Mouse (Mus musculus): ENCODE results near the gene Rnasel. TPM values are rescaled to one million over a fixed set of nuclear protein-coding genes. Genes with fewer than 3 reads are reported as not detected.

The Rnasel gene
- polyA plus RNA-seq (2014; fragmentation: Nextera tagmentation; extraction: Ambion mirVana) = 9.2 and 11.1 TPM in 2 replicates

DNA sequence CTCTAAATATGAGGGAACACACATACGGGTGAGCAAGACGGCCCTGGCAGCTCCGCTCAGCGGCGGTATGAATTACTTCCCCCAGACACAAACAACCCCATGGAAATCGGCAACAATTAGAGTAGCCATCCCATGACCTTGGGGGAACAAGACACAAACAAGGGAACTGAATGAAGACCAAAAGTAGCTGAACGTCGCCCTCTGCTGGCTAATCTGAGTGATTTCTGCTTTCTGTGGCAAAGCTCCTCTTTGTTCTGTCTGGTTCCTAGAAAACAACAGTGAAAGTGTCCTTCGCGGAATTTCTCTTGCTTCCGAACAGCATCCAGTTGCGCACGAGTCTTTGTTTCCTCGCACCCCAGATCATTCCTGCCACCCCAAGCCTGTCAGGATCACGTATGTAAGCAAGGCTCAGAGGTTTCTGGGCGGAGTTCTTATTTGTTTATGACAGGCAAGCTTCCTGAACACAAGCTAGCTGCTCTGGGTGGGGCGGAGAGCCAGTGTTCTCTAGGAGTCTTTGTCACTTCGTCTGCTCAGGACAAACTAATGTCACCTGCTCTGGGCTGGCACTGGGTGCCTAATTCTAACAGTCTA is at the start of gene Rnasel:
Rnasel (plus strand) TSS at position 216 of the 591 bp plus-strand sequence.
- Histone ChIP-seq H3K4me1 (ENCODE audit: control insufficient read depth, insufficient read depth, low read length) (peaks cover 5% of the 10 kb centered on the region; the same call in 1 of the 2 replicates), H3K9me3 (ENCODE audit: control insufficient read depth, low read depth, low read length) (no peaks in the 10 kb centered on the region), H3K27ac (ENCODE audit: low read length) (peak within 1 kb of the TSS; percentile 3; the same call in 1 of the 2 replicates), H3K4me3 (ENCODE audit: low read depth, low read length) (peak within 1 kb of the TSS; percentile 26), H3K9ac (replicated peaks; ENCODE audit: low read depth, low read length) (peak within 1 kb of the TSS; percentile 28), H3K4me2 (replicated peaks; ENCODE audit: low read depth, low read length) (peak within 1 kb of the TSS; percentile 49), H3K36me3 (ENCODE audit: control insufficient read depth, insufficient read depth, low read length) (no peaks in the 10 kb centered on the region), H3K27me3 (ENCODE audit: control insufficient read depth, insufficient read depth, low read length) (no peaks in the 10 kb centered on the region)
- ATAC-seq (ENCODE audit: insufficient number of reproducible peaks, insufficient read depth, low FRiP score, low read depth) = peak; percentile 61
- 2% methylated on average over 18 of the region's 18 CpGs for WGBS

DNA sequence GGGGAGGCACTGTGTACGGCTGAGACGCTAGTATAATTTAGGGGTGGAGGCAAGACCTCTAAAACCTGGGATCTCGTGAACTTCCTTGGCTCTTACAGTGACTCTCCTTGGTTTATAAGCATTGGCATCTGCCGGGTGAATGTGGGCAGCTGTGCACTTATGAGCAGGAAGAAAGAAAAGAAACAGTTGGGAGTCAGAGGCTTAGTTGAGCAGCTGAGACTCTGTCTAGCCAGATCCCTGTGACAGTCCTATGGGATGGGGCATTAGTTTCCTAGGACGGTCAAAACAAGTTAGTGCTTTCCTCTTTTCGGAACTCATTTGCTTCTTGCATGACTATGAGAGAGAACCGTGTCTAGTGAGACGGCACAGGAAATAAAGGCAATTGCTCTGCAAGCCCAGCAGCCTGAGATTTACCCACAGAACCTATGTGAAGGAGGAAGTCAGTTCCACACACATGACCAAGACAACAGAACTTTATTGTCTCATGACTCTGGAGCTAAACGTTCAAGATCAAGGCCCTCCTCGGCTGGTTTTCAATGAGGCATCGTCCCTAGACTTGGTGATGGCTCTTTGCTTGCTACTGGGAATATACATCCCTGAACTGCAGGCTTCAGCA is 48.7 kb upstream of the Rnasel start:
- H3K9ac ChIP-seq (replicated peaks; ENCODE audit: low read depth, low read length) = no peak overlapping the region
- H3K9me3 ChIP-seq (ENCODE audit: control insufficient read depth, low read depth, low read length) = no peaks in the 10 kb centered on the region
- H3K4me3 ChIP-seq (ENCODE audit: low read depth, low read length) = no peak overlapping the region
- H3K4me2 ChIP-seq (replicated peaks; ENCODE audit: low read depth, low read length) = no peak overlapping the region
- no peak for ATAC-seq (ENCODE audit: insufficient number of reproducible peaks, insufficient read depth, low FRiP score, low read depth)
- H3K4me1 ChIP-seq (ENCODE audit: control insufficient read depth, insufficient read depth, low read length) = peaks cover 8% of the 10 kb centered on the region; the same call in 1 of the 2 replicates
- no peak overlapping the region for H3K27ac ChIP-seq (ENCODE audit: low read length)
- 78% methylated on average over 11 of the region's 11 CpGs for WGBS
- H3K27me3 ChIP-seq (ENCODE audit: control insufficient read depth, insufficient read depth, low read length) = no peaks in the 10 kb centered on the region
- no peaks in the 10 kb centered on the region for H3K36me3 ChIP-seq (ENCODE audit: control insufficient read depth, insufficient read depth, low read length)

DNA sequence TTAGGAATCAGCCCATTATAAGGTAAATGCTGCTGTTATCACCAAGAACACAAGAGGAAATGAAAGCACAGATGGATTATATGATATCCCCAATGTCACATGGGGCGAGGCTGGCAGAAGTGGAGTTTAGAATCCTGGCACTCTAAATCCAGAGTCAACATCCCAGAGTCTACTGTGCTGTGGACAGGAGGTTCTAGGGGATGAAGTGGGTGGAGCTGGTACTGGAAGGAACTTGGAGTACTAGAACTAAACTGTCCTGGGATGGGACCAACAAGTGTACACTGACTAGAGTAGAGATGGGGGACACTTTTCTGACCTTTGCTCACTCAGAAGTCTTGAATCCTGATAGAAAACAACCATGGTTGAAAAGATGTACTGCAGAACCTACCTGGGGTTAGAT is 47.8 kb upstream of the Rnasel start:
- WGBS = 86% methylated on average over 1 of the region's 1 CpGs
- ATAC-seq (ENCODE audit: insufficient number of reproducible peaks, insufficient read depth, low FRiP score, low read depth) = no peak
- H3K4me1 ChIP-seq (ENCODE audit: control insufficient read depth, insufficient read depth, low read length) = peaks cover 8% of the 10 kb centered on the region; the same call in 1 of the 2 replicates
- H3K9ac ChIP-seq (replicated peaks; ENCODE audit: low read depth, low read length) = no peak overlapping the region
- no peak overlapping the region for H3K4me2 ChIP-seq (replicated peaks; ENCODE audit: low read depth, low read length)
- H3K4me3 ChIP-seq (ENCODE audit: low read depth, low read length) = no peak overlapping the region
- H3K27ac ChIP-seq (ENCODE audit: low read length) = no peak overlapping the region
- H3K9me3 ChIP-seq (ENCODE audit: control insufficient read depth, low read depth, low read length) = no peaks in the 10 kb centered on the region
- H3K36me3 ChIP-seq (ENCODE audit: control insufficient read depth, insufficient read depth, low read length) = no peaks in the 10 kb centered on the region
- no peaks in the 10 kb centered on the region for H3K27me3 ChIP-seq (ENCODE audit: control insufficient read depth, insufficient read depth, low read length)

DNA sequence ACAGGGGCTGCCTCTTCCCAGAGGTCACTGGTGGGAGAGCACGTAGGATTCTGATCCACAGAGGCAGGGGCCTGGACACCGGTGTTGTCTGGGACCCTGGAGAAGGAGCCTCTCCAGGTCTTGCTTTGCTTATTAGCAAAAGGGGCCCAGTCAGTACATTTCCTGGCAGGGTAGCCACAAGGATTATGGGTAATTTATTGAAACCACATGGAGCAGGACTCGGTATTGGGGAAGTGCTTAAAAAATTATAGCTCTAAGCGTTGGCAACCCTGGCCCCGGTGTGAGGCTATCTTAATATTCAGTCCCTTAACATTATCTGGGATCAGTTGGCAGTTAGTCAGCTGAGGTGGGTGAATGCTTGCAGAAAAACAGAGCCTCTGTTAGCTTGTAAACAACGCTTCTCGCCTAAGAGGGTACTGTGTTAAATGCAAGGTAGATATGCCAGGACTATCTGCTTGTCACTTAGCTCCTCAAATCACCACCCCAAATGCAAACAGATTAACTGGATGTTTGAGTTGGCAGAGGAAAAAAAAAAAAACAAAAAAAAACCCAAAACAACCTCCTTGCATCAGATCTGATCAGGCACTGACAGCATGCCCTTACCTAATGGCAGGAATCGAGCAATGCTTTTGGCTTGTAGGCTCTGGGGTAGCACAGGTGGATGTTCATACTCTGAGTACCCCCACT is 46.9 kb upstream of the Rnasel start:
- no peak overlapping the region for H3K4me2 ChIP-seq (replicated peaks; ENCODE audit: low read depth, low read length)
- H3K36me3 ChIP-seq (ENCODE audit: control insufficient read depth, insufficient read depth, low read length) = no peaks in the 10 kb centered on the region
- H3K27me3 ChIP-seq (ENCODE audit: control insufficient read depth, insufficient read depth, low read length) = no peaks in the 10 kb centered on the region
- H3K27ac ChIP-seq (ENCODE audit: low read length) = no peak overlapping the region
- no peak overlapping the region for H3K4me3 ChIP-seq (ENCODE audit: low read depth, low read length)
- no peak for ATAC-seq (ENCODE audit: insufficient number of reproducible peaks, insufficient read depth, low FRiP score, low read depth)
- WGBS = 81% methylated on average over 8 of the region's 8 CpGs
- H3K4me1 ChIP-seq (ENCODE audit: control insufficient read depth, insufficient read depth, low read length) = peaks cover 8% of the 10 kb centered on the region; the same call in 1 of the 2 replicates
- H3K9me3 ChIP-seq (ENCODE audit: control insufficient read depth, low read depth, low read length) = no peaks in the 10 kb centered on the region
- H3K9ac ChIP-seq (replicated peaks; ENCODE audit: low read depth, low read length) = no peak overlapping the region

DNA sequence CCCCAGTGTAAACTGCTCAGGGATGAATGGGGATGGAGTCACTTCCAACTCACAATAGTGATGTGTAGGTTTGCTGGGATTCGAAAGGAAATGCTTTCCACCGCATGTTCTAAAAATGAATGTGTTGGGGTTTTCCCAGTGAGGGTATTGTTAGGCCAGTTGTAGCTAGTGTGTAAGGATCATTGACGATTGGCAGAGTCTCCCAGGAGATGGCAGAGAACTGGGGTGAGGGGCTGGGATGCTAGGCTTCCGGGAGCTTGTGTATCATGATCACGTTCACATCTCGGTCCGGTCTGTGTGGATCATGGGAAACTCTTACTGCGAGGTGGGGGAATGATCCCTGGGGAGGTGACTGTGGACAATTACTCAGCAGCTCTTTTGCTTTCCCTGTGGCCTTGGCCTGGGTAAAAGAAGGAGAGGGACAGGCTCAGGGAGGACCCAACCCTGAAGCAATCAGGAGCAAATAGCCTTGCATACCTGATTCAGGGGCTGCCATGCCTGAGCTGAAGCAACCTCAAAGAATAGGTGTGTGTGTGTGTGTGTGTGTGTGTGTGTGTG is 46.3 kb upstream of the Rnasel start:
- H3K4me2 ChIP-seq (replicated peaks; ENCODE audit: low read depth, low read length) = no peak overlapping the region
- H3K27ac ChIP-seq (ENCODE audit: low read length) = no peak overlapping the region
- 70% methylated on average over 8 of the region's 8 CpGs for WGBS
- H3K4me1 ChIP-seq (ENCODE audit: control insufficient read depth, insufficient read depth, low read length) = peaks cover 8% of the 10 kb centered on the region; the same call in 1 of the 2 replicates
- H3K27me3 ChIP-seq (ENCODE audit: control insufficient read depth, insufficient read depth, low read length) = no peaks in the 10 kb centered on the region
- H3K9ac ChIP-seq (replicated peaks; ENCODE audit: low read depth, low read length) = no peak overlapping the region
- no peaks in the 10 kb centered on the region for H3K36me3 ChIP-seq (ENCODE audit: control insufficient read depth, insufficient read depth, low read length)
- no peak overlapping the region for H3K4me3 ChIP-seq (ENCODE audit: low read depth, low read length)
- no peak for ATAC-seq (ENCODE audit: insufficient number of reproducible peaks, insufficient read depth, low FRiP score, low read depth)
- no peaks in the 10 kb centered on the region for H3K9me3 ChIP-seq (ENCODE audit: control insufficient read depth, low read depth, low read length)

DNA sequence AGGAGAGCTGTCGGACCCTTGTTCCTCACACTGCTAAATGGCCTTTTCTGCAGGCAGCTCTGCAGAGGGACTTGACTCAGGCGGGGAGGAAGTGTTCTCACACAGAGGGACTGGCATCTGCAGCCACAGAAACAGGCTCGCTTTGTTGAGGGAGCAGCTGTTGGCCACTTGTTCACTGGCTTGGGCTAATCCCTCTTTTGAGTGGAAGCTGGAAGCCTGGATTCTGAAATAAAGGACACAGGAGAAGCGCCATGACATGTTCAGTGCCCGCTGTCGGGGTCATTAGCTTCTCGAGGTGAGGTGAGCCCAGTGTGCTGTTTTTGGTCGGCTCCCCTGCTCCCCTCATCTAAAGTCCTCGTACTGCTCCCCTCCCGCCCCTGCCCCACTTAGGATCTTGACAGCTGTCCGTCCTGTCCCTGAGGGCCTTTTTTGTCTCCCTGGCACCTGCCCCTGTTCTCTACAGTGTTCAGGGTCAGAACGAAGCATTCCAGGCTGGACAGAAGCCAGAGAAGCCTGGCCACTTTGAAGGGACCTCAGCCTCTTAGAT is 45.7 kb upstream of the Rnasel start:
- H3K36me3 ChIP-seq (ENCODE audit: control insufficient read depth, insufficient read depth, low read length) = no peaks in the 10 kb centered on the region
- H3K27ac ChIP-seq (ENCODE audit: low read length) = no peak overlapping the region
- 17% methylated on average over 12 of the region's 12 CpGs for WGBS
- H3K27me3 ChIP-seq (ENCODE audit: control insufficient read depth, insufficient read depth, low read length) = no peaks in the 10 kb centered on the region
- H3K9ac ChIP-seq (replicated peaks; ENCODE audit: low read depth, low read length) = no peak overlapping the region
- H3K4me1 ChIP-seq (ENCODE audit: control insufficient read depth, insufficient read depth, low read length) = peaks cover 8% of the 10 kb centered on the region; the same call in 1 of the 2 replicates
- peak; percentile 20; the same call in 1 of the 2 replicates for ATAC-seq (ENCODE audit: insufficient number of reproducible peaks, insufficient read depth, low FRiP score, low read depth)
- H3K4me2 ChIP-seq (replicated peaks; ENCODE audit: low read depth, low read length) = no peak overlapping the region
- H3K4me3 ChIP-seq (ENCODE audit: low read depth, low read length) = no peak overlapping the region
- H3K9me3 ChIP-seq (ENCODE audit: control insufficient read depth, low read depth, low read length) = no peaks in the 10 kb centered on the region

DNA sequence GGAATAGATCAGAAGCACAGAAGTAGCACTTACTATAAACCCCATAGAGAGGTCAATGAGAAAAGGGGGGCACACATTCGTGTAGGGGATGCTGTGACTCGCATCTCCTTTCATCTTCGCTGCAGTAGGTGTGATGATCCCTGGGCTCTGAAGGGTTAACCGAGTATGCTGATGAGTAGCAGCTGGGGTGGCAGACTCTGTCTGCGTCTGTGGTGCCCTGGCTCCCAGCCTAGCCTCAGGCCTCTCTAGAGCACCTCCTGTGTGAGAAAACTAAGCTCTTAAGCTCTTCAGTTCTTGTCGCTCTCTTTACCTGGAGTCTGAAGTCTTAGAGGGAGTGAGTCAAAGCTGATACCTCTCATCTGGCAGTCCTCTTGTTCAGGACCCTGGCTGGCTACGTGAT is 45.1 kb upstream of the Rnasel start:
- Histone ChIP-seq H3K27me3 (ENCODE audit: control insufficient read depth, insufficient read depth, low read length) (no peaks in the 10 kb centered on the region), H3K4me2 (replicated peaks; ENCODE audit: low read depth, low read length) (no peak overlapping the region), H3K9me3 (ENCODE audit: control insufficient read depth, low read depth, low read length) (no peaks in the 10 kb centered on the region), H3K4me3 (ENCODE audit: low read depth, low read length) (no peak overlapping the region), H3K27ac (ENCODE audit: low read length) (no peak overlapping the region; the same call in 1 of the 2 replicates), H3K4me1 (ENCODE audit: control insufficient read depth, insufficient read depth, low read length) (peaks cover 8% of the 10 kb centered on the region; the same call in 1 of the 2 replicates), H3K9ac (replicated peaks; ENCODE audit: low read depth, low read length) (no peak overlapping the region), H3K36me3 (ENCODE audit: control insufficient read depth, insufficient read depth, low read length) (no peaks in the 10 kb centered on the region)
- no peak for ATAC-seq (ENCODE audit: insufficient number of reproducible peaks, insufficient read depth, low FRiP score, low read depth)
- 16% methylated on average over 7 of the region's 7 CpGs for WGBS

DNA sequence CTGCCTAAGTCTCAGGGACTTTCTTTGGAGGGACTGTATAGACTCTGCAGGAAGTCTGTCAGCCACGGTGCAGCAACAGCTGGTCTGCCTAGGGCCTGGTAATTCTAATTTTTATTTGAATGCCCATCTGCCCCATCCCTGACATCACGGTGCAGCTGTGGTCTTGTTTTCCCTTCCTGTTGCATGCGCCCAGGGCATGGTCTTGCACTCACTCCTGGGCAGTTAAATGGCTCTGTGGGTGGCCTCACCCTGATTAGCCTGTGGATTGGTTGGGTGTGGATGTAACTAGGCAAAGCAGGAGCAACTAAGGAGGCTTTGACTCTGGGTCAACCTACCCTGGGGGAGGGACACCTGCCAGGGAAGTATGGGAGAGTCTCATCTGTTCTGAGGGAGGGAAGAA is 44.2 kb upstream of the Rnasel start:
- no peaks in the 10 kb centered on the region for H3K27me3 ChIP-seq (ENCODE audit: control insufficient read depth, insufficient read depth, low read length)
- no peak overlapping the region for H3K4me2 ChIP-seq (replicated peaks; ENCODE audit: low read depth, low read length)
- no peak for ATAC-seq (ENCODE audit: insufficient number of reproducible peaks, insufficient read depth, low FRiP score, low read depth)
- no peak overlapping the region for H3K9ac ChIP-seq (replicated peaks; ENCODE audit: low read depth, low read length)
- no peaks in the 10 kb centered on the region for H3K9me3 ChIP-seq (ENCODE audit: control insufficient read depth, low read depth, low read length)
- no peaks in the 10 kb centered on the region for H3K36me3 ChIP-seq (ENCODE audit: control insufficient read depth, insufficient read depth, low read length)
- H3K27ac ChIP-seq (ENCODE audit: low read length) = no peak overlapping the region
- no peak overlapping the region for H3K4me3 ChIP-seq (ENCODE audit: low read depth, low read length)
- H3K4me1 ChIP-seq (ENCODE audit: control insufficient read depth, insufficient read depth, low read length) = peaks cover 8% of the 10 kb centered on the region; the same call in 1 of the 2 replicates
- 29% methylated on average over 3 of the region's 3 CpGs for WGBS

Data from stomach, embryonic 14.5 days (tissue).